Mouse (Mus musculus): ENCODE results near the gene Lingo3. TPM values are rescaled to one million over a fixed set of nuclear protein-coding genes. Genes with fewer than 3 reads are reported as not detected.

Lingo3 gene
- total and polyA plus RNA-seq, 3 experiments = not detected

GRCm38 (mm10) chr10:80858350-80858935 lies 14.6 kb upstream of the Lingo3 start (continued):
- TF ChIP-seq MEF2A (IDR thresholded peaks at IDR 0.05; ENCODE audit: extremely low read depth, insufficient replicate concordance, low read depth, low read length, poor library complexity, severe bottlenecking) = no peak
- TF ChIP-seq BHLHE40 (IDR thresholded peaks at IDR 0.05; ENCODE audit: borderline replicate concordance, low read depth, low read length) = 0 out of 2 replicates have a peak, but pooled peaks have one; percentile 32
- no peak for TF ChIP-seq CTCF (IDR thresholded peaks at IDR 0.05 in 2 of 3, conservative IDR thresholded peaks at IDR 0.05 in 1 of 3; ENCODE audit: control insufficient read depth in 1 of 3, insufficient read depth in 1 of 3, low read depth in 2 of 3, low read length in 3 of 3, poor library complexity in 1 of 3, severe bottlenecking in 1 of 3)
- no peak for TF ChIP-seq NELFE (IDR thresholded peaks at IDR 0.05; ENCODE audit: low read depth, low read length)
- no peak for TF ChIP-seq TBP (IDR thresholded peaks at IDR 0.05; ENCODE audit: low read depth, low read length)
- no peak for TF ChIP-seq SMC3 (IDR thresholded peaks at IDR 0.05; ENCODE audit: low read depth, low read length)

GRCm38 (mm10) chr10:80857848-80858247 lies 14.0 kb upstream of the Lingo3 start:
- H3K9me3 ChIP-seq (replicated peaks; ENCODE audit: insufficient read depth, low read length) = no peaks in the 10 kb centered on the region
- H3K9ac ChIP-seq (ENCODE audit: control insufficient read depth, low read depth, low read length, poor library complexity, severe bottlenecking) = peak overlapping the region; percentile 83
- no peak overlapping the region; a peak in 1 of 4 replicates for H3K4me3 ChIP-seq (ENCODE audit: control insufficient read depth in 1 of 2, insufficient read depth in 1 of 2, low read depth in 2 of 2, low read length in 2 of 2)
- H3K79me2 ChIP-seq (ENCODE audit: control insufficient read depth, insufficient read depth, low read length, poor library complexity) = peaks cover 64% of the 10 kb centered on the region
- H3K36me3 ChIP-seq (ENCODE audit: control insufficient read depth in 1 of 2, insufficient read depth in 2 of 2, low read length in 2 of 2) = peaks cover 2 to 31% of the 10 kb centered on the region in 2 experiments; a peak in 3 of 4 replicates
- H3K4me1 ChIP-seq (ENCODE audit: control insufficient read depth in 1 of 2, insufficient read depth in 2 of 2, low read length in 2 of 2) = peaks cover 19 to 43% of the 10 kb centered on the region in 2 experiments
- no peaks in the 10 kb centered on the region for H3K27me3 ChIP-seq (ENCODE audit: control insufficient read depth in 1 of 2, insufficient read depth in 2 of 2, low read length in 2 of 2)
- TF ChIP-seq CHD2 (IDR thresholded peaks at IDR 0.05; ENCODE audit: low read length) = no peak
- no peak for DNase-seq (ENCODE audit: low read depth, low spot score)
- peak overlapping the region; percentile 71 for H3K27ac ChIP-seq (ENCODE audit: control insufficient read depth, low read depth, low read length)

GRCm38 (mm10) chr10:80857386-80857785 lies 13.5 kb upstream of the Lingo3 start:
- H3K36me3 ChIP-seq (ENCODE audit: control insufficient read depth in 1 of 2, insufficient read depth in 2 of 2, low read length in 2 of 2) = peaks cover 2 to 31% of the 10 kb centered on the region in 2 experiments; a peak in 3 of 4 replicates
- TF ChIP-seq RAD21 (IDR thresholded peaks at IDR 0.05; ENCODE audit: low read depth, low read length) = no peak
- no peak for TF ChIP-seq ZC3H11A (IDR thresholded peaks at IDR 0.05; ENCODE audit: low read depth, low read length)
- no peak for TF ChIP-seq HCFC1 (IDR thresholded peaks at IDR 0.05; ENCODE audit: low read depth, low read length)
- TF ChIP-seq GABPA (IDR thresholded peaks at IDR 0.05; ENCODE audit: low read depth, low read length) = no peak
- TF ChIP-seq POLR2AphosphoS2 (IDR thresholded peaks at IDR 0.05; ENCODE audit: low read length) = no peak
- TF ChIP-seq MXI1 (IDR thresholded peaks at IDR 0.05; ENCODE audit: low read depth, low read length) = no peak
- TF ChIP-seq CTCF (IDR thresholded peaks at IDR 0.05 in 2 of 3, conservative IDR thresholded peaks at IDR 0.05 in 1 of 3; ENCODE audit: control insufficient read depth in 1 of 3, insufficient read depth in 1 of 3, low read depth in 2 of 3, low read length in 3 of 3, poor library complexity in 1 of 3, severe bottlenecking in 1 of 3) = no peak
- no peak for TF ChIP-seq ETS1 (IDR thresholded peaks at IDR 0.05; ENCODE audit: low read depth, low read length)
- TF ChIP-seq MYB (IDR thresholded peaks at IDR 0.05; ENCODE audit: low read depth, low read length) = no peak
- H3K9me3 ChIP-seq (replicated peaks; ENCODE audit: insufficient read depth, low read length) = no peaks in the 10 kb centered on the region
- H3K27me3 ChIP-seq (ENCODE audit: control insufficient read depth in 1 of 2, insufficient read depth in 2 of 2, low read length in 2 of 2) = no peaks in the 10 kb centered on the region
- peak overlapping the region; percentile 83 for H3K9ac ChIP-seq (ENCODE audit: control insufficient read depth, low read depth, low read length, poor library complexity, severe bottlenecking)
- peaks cover 64% of the 10 kb centered on the region for H3K79me2 ChIP-seq (ENCODE audit: control insufficient read depth, insufficient read depth, low read length, poor library complexity)
- peak overlapping the region; percentile 71 for H3K27ac ChIP-seq (ENCODE audit: control insufficient read depth, low read depth, low read length)
- no peak for DNase-seq (ENCODE audit: low read depth, low spot score)
- H3K4me1 ChIP-seq (ENCODE audit: control insufficient read depth in 1 of 2, insufficient read depth in 2 of 2, low read length in 2 of 2) = peaks cover 19 to 43% of the 10 kb centered on the region in 2 experiments
- no peak overlapping the region; a peak in 1 of 4 replicates for H3K4me3 ChIP-seq (ENCODE audit: control insufficient read depth in 1 of 2, insufficient read depth in 1 of 2, low read depth in 2 of 2, low read length in 2 of 2)

Data from MEL (cell line).